Mouse (Mus musculus): ENCODE results near the gene Gm17555.
"Not testable (repeated sequence)": the region's sequence is repeated elsewhere in the genome, so short reads cannot be mapped to it uniquely, and the experiment has no call there.

Gene Gm17555

DNA sequence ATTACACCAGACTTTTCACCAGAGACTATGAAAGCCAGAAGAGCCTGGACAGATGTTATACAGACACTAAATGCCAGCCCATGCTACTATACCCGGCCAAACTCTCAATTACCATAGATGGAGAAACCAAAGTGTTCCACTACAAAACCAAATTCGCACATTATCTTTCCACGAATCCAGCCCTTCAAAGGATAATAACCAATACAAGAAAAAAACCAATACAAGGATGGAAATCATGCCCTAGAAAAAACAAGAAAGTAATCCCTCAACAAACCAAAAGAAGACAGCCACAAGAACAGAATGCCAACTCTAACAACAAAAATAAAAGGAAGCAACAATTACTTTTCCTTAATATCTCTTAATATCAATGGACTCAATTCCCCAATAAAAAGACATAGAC is at the start of gene Gm17555:
Gene Gm17555 (plus strand): TSS at position 301 of the 400 bp plus-strand sequence.
- DNase-seq = not testable (repeated sequence)

DNA sequence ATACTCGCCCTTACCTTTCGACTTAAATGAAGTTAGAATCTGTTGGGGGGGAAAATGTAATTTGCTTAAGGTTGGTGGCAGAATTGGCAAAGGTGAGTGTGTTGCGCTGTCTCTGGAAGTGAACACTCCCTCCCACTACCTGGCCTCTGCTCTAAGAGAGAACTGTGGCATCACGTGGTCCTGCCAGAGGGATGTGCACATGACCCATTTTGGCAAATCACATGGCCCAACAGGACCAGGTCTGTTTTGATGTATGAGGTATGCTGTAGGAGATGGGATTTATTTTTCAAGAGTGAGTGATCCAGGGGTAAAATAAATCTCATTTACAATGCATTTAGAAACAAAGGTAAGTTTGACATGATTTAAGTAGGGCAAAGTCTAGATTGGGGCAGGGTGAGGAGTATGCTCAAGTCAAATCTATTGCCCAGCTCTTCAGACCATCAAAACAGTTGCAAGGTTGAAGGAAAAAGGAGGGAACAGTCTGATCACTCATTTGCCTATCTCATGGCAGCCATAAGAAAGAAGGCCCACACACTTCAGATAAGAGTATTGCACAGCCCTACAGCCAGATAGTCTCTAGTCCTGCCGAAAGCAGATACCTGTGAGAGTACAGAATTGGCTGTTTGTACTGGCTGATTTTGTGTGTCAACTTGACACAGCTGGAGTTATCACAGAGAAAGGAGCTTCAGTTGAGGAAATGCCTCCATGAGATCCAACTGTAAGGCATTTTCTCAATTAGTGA is 49.5 kb upstream of the Gm17555 start:
- DNase-seq = no peak

DNA sequence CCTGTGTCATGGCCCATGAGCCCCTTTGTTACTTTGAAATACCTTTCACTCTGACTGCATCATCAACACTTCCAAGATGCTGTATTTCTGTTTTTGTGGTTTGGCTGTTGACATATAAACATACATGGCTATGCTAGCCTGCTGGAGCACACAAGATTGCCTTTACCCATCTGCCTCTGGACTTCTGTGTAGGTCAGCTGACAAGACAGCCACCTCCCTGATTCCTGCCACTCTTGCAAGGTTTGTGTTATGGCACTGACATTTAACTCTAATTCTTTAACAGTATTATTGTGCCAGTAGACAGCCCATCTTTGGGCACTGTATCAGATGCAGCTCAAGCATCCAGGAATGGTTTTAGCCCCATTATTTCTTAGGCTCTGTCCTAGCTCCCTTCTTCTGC is 48.6 kb upstream of the Gm17555 start:
- no peak for DNase-seq

DNA sequence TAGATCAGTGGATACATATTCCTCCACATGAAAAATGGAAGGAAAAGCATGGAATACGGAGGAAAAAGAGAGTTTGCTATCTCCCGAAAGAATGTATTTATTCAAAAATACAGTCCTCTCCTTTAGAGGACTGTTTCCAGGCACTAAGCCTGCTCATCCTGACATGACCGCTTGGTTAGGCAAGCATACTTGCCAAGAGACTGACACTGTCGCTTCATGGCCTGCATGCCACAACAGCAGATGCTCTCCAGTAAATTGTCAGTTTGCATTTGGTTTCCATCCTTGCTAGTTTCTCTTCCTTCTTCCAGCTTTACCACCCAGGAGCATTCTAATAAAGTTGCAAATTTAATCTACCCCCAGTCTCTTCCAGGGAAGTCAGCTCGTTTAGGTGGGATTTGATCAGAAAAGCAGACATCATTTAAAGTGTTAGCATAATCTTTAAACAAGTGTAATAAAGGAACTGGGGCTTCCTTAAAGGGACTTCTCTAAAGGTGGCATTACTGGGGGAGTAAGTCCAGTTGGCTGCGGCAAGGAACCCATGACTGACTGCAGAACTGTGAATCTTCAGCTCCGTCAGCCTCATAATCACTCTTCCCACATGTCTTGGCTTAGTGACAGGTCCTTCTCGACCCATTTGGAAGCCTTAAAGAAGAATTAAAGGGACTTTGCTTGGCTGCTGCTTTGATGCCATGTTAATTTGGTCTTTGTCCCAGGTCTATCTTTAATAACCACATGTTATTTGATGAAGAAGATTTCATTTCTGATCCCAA is 47.9 kb upstream of the Gm17555 start:
- DNase-seq = no peak

DNA sequence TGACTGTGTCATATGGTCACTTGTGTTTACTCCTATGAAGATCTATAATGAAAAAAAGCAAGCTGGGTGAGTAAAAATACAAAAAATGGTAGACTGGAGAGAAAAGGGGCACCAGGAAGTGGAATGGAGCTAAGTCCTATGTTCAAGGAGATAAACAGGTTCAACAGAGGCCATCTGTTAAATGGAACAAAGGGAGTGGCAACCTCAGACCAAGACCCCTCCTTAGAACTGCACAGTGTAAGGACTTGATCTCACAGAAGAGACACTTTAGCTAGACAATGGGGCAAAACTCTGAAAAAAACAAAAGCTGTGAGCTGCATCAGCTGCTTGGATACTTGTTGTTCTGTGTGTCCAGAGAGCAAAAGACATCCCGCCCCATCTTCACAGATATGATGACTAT is 43.5 kb upstream of the Gm17555 start:
- DNase-seq = no peak

DNA sequence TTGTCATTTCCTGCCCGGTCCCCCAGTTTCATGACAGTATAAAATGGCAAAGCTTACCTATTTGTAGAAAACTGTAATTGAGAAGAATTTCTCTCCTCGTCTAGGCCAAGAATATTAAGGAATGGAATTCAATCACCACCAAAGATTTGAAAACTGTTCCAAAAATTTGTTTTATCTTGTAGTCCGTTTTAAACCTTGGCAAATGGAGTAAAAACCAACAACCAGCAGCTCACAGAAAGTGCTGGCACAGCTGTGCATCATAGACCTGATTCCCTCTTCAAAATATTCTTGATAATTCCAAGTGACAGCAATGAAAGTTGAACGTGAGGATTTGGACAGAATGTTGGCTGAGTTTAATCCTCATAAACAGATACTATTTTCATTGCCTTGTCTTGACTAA is 23.6 kb upstream of the Gm17555 start:
- DNase-seq = no peak

DNA sequence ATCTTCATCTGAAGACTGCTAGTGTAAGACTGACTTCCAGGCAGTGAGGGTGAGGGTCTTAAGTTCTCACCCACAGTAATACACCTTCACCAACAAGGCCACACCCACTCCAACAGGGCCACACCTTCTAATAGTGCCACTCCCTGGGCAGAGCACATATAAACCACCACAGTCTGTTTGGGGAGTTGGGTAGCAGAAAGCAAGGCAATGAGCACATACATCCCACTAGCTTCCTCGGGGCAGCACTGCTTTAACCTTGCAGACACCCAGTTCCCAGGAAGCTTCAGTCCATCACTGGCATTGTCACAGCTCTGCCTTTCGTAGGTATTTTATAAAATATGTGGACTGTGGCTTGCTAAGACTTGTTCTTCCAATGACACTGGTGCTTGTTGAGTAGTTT is 22.8 kb upstream of the Gm17555 start:
- DNase-seq = no peak

DNA sequence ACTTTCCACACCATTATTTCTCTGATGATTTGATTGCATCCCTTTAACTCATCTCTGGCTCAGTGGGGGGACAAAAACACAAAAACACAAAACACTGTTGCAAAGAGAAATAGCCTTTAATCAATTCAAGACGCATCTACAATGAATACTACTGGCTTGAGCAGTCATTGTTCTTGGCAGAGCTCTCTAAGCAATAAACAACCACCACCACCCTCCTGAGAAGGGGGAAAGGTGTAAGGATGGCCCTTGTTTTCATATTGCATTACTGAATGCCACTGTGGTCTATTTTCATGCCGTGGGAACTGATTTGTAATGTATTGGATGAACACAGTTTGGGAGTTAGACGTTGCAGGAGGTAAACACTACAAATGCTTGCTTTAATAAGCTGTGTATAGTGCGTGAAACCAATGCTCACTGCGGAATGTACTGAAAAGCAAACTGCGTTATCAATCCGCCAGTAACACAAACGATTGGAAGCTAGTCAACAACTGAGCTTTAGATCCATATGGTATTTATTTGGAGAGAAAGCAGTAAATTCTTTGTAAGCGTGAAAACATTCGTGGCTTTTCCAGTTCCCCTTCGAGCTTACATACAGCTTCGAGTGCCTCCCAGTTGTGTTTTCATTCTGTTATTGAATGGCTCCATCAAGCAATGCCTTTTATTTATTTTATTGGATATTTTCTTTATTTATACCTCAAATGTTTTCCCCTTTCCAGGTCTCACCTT is 19.1 kb upstream of the Gm17555 start:
- DNase-seq = no peak

DNA sequence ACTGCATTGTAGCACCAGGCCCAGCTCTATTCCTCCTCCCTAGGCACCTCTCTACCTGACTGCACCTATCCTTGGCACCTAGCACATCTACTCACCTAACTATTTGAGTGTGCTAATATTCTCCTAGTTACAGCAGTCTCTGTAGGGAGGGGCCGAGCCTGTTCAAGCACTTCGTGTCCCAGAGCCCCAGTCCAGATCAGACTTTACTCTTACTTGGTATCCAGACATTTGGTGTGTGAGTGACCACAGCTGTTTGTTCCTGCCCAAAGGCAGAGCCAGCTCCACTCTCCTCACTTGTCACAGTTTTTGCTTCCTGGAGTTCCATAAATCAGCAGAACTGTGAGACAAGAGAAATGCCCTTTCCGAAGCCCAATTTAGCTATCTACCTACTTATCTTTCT is 15.9 kb upstream of the Gm17555 start:
- no peak for DNase-seq

DNA sequence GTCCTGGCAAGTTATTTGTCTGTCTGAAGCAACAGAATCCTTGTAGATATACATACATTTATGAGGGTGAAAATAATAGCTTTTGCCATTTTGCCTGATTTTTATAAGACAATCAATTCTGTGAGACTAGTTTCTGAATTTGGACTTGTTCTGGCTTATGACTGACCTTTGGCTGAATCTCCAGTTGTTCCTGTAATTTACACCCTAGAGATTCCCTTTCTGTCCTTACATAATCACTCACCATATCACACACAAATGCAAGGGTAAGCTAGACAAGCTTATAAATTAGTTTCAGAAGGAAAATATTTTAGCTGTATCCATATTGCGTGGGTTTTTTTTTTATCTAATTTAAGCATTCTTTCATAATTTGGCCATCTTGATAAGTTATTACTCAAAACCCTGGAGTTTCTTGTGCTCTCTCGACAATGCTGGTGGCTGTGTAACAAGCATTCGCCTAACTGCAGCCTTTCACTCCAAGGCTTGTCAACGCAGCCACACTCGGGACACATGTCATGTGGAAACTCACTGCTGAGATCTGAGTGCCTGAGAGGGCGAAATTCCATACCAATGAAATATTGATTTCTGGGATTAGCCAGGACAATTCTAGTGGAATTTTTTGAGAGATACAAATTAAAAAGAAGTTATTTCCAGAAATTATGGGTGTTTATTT is 3.8 kb upstream of the Gm17555 start:
- no peak for DNase-seq

DNA sequence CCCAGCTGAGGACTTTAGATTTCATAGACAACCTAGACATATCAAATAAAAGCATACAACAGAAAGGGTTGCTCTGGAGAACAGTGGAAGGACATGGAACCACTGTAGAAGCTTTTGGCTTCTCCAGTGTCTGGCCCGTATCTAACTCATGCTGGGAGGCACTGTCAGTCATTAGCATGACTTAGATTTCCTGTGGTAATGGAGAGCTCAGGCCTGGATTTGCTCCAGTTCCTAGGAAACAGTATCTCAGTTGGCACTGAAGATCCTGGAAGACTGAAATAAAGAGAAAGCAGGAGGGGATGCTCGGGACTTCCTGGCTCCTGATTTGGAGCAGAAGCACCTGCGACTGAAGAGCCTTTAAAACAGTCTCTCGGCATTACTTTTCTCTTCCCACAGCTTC is 12.7 kb downstream of the Gm17555 start:
- no peak for DNase-seq

DNA sequence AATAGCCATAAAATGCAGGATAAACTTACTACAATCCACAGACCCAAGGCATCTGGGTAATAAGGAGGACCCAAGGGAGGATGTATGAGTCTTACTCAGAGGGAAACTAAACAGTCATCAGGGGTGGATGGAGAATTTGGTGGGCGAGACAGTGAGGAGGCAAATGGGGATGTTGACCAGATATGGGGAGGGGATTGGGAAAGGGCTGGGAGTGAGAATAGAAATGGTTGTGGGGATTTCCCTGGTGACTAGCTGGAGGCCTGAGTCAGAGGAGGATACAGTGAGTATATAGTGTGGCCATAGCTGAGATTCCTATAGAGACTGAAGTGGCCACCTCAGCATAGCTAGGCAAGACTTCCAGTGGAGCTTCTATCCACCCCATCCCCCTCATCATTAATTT is 16.8 kb downstream of the Gm17555 start:
- no peak for DNase-seq

DNA sequence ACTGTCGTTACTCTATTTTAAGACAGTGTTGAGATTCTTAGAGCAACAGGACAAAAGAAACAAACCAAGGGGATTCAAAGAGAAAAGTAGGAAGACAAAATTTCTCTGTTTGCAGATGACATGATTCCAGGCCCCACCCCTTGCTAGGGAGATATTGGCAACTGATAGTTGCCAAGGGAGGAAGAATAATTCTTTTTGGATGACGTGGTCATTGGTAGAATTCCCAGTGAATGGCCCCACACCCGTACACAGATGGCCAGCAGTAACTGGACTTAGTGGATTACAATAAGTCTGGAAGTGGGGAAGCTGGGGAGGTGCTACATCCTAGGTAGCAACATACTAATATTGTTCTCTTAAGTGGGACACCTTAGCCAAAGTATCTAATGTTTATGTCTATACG is 22.0 kb downstream of the Gm17555 start:
- DNase-seq = no peak

DNA sequence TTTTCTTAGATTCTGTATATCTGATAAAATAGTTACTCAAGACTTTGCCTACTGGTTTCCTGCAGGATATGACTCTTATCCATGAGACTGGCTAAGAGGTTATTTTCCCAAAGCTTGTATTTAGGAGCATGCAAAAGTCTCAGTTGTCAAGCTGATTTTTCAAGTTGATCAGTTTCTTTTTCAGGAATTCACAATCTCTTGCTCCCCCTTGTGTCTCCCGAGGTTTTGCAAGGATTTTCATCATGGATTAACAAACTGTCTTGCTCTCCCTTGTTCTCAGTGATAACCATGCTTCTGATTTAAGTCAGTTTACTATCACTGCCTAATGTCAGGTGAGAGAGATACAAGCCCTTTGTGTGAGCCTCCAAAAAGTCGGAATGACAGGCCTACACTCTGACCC is 30.5 kb downstream of the Gm17555 start:
- DNase-seq = no peak

DNA sequence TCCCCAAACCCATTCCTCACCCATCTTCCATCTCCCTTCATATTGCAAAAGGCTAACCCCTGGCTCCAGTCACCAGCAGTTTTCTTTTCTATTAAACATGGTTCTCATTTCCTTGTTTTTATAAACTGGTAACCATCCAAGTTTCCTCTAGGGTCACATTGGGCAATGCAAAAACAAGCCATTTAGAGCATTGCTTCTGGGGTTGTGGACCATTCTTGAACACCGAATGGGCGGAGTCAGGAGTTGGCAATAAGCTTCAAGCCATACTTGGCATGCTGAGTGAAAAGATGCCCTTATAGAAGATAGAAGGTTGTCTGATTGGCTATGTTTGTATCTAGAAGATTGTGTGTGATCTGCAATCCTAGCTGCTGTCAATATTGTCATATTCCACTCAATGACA is 33.6 kb downstream of the Gm17555 start:
- DNase-seq = no peak

DNA sequence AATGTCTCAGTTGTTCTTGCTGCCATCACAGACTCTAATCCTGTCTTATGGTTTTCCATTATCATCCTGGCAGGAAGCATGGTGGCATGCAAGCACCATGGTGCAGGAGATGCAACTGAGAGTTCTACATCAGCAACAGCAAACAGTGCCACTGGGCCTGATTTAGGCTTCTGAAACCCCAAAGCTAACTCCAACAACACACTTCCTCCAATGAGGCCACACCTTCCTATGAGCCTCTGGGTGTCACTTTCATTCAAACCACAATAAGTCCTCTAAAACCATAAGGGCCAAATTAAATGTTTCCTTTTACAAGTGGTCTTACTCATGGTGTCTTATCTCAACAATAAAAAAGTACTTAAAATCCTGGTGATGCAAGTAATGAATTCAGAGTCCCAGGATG is 37.3 kb downstream of the Gm17555 start:
- no peak for DNase-seq

Data from thymus, postnatal 14 days (tissue).